Mouse (Mus musculus) thymus, adult 2 months (tissue): Measurements from ENCODE around the gene Fam160b1. TPM values are rescaled to one million over a fixed set of nuclear protein-coding genes. Genes with fewer than 3 reads are reported as not detected.

ENCODE experiments used
- DNase-seq: peaks from one replicate; pipeline ENCODE4 v3.0.0; 2021
- H3K27ac ChIP-seq: fragments of 200-500 bp; 2 replicates; pipeline ENCODE4 v1.5.1; 2012; ENCODE audit warnings: low read length, control low read depth; ENCODE audit not compliant: control insufficient read depth, insufficient read depth
- H3K27me3 ChIP-seq: fragments of 200-500 bp; 2 replicates; pipeline ENCODE4 v1.6.1; 2012; ENCODE audit warnings: mild to moderate bottlenecking, low read length, moderate library complexity, mixed read lengths; ENCODE audit not compliant: control insufficient read depth, insufficient read depth
- H3K36me3 ChIP-seq: fragments of 200-500 bp; 2 replicates; pipeline ENCODE4 v1.6.1; 2012; ENCODE audit warnings: mild to moderate bottlenecking, low read length, moderate library complexity; ENCODE audit not compliant: control insufficient read depth, insufficient read depth
- H3K4me1 ChIP-seq: fragments of 200-500 bp; replicated peaks from 2 replicates; pipeline ENCODE4 v1.6.1; 2012; ENCODE audit warnings: low read length; ENCODE audit not compliant: control insufficient read depth, insufficient read depth
- H3K4me3 ChIP-seq: fragments of 200-500 bp; 2 replicates; pipeline ENCODE4 v1.5.1; 2012; ENCODE audit warnings: mild to moderate bottlenecking, low read length, control low read depth, moderate library complexity; ENCODE audit not compliant: control insufficient read depth, insufficient read depth
- CTCF ChIP-seq: fragments of 200-500 bp; IDR thresholded peaks from 2 replicates; pipeline ENCODE4 v1.5.1; 2012; ENCODE audit warnings: mild to moderate bottlenecking, control low read depth, low read length, moderate library complexity, borderline replicate concordance; ENCODE audit not compliant: control insufficient read depth, poor library complexity, insufficient read depth; ENCODE audit errors: extremely low read depth
- POLR2A ChIP-seq: fragments of 200-500 bp; IDR thresholded peaks from 2 replicates; pipeline ENCODE4 v1.6.1; 2012; ENCODE audit warnings: mild to moderate bottlenecking, low read length, control low read depth, moderate library complexity; ENCODE audit not compliant: control insufficient read depth, poor library complexity, insufficient read depth; ENCODE audit errors: extremely low read depth
- WGBS: fragments of 180-500 bp; shearing (Covaris S2); methylation state at CpG from one replicate; pipeline ENCODE4 v1.1.7; 2018; 5-methylcytosine and 5-hydroxymethylcytosine counted together
- polyA plus RNA-seq: library from polyadenylated mRNA; depleted of rRNA; stranded (reverse); fragments of >200 nt; gene quantifications from 2 replicates; pipeline ENCODE4 v1.2.3, GENCODE M21; 2012

Fam160b1 gene
- polyA plus RNA-seq, 1 experiment, result 28.3 TPM

GRCm38 (mm10) chr19:57354715-57355114, 5.8 kb upstream of the Fam160b1 start:
- Histone ChIP-seq H3K27me3 (no peaks in the 10 kb centered on the region), H3K36me3 (no peaks in the 10 kb centered on the region), H3K27ac (peak overlapping the region; percentile 97), H3K4me3 (no peak overlapping the region), H3K4me1 (peaks cover 40% of the 10 kb centered on the region)
- TF ChIP-seq POLR2A (no peak), CTCF (no peak)
- no peak for DNase-seq
- WGBS, result 22% methylated on average over 6 of the region's 6 CpGs

- H3K4me1 ChIP-seq, result peaks cover 40% of the 10 kb centered on the region
- no peaks in the 10 kb centered on the region for H3K27me3 ChIP-seq
- 3% methylated on average over 16 of the region's 16 CpGs for WGBS
- no peaks in the 10 kb centered on the region for H3K36me3 ChIP-seq
- no peak for TF ChIP-seq CTCF
- TF ChIP-seq POLR2A, result no peak
- H3K4me3 ChIP-seq, result peak overlapping the region; percentile 36
- DNase-seq, result peak; percentile 84
- peak overlapping the region; percentile 97 for H3K27ac ChIP-seq
These were observed 4.8 kb upstream of the Fam160b1 start for GRCm38 (mm10) chr19:57355451-57356251.

- TF ChIP-seq POLR2A, result no peak
- TF ChIP-seq CTCF, result no peak
- Histone ChIP-seq H3K27ac (peak overlapping the region; percentile 97), H3K4me1 (peaks cover 40% of the 10 kb centered on the region), H3K4me3 (peak overlapping the region; percentile 36), H3K27me3 (no peaks in the 10 kb centered on the region), H3K36me3 (no peaks in the 10 kb centered on the region)
- 2% methylated on average over 7 of the region's 7 CpGs for WGBS
- DNase-seq, result peak; percentile 51
These were observed 4.2 kb upstream of the Fam160b1 start for GRCm38 (mm10) chr19:57356273-57356672.

- no peak for DNase-seq
- TF ChIP-seq POLR2A (no peak), CTCF (no peak)
- no peak overlapping the region for H3K4me3 ChIP-seq
- H3K4me1 ChIP-seq, result peaks cover 40% of the 10 kb centered on the region
- WGBS, result 83% methylated on average over 6 of the region's 6 CpGs
- no peaks in the 10 kb centered on the region for H3K36me3 ChIP-seq
- peak overlapping the region; percentile 69 for H3K27ac ChIP-seq
- H3K27me3 ChIP-seq, result no peaks in the 10 kb centered on the region
These were observed 3.2 kb upstream of the Fam160b1 start for GRCm38 (mm10) chr19:57357244-57357643.

GRCm38 (mm10) chr19:57357811-57358210, 2.7 kb upstream of the Fam160b1 start:
- Histone ChIP-seq H3K4me1 (peaks cover 43% of the 10 kb centered on the region), H3K36me3 (no peaks in the 10 kb centered on the region), H3K4me3 (peak overlapping the region; percentile 63), H3K27ac (peak overlapping the region; percentile 90), H3K27me3 (no peaks in the 10 kb centered on the region)
- no peak for DNase-seq
- TF ChIP-seq CTCF, result no peak
- no peak for TF ChIP-seq POLR2A
- WGBS, result 81% methylated on average over 5 of the region's 5 CpGs

- Histone ChIP-seq H3K4me1 (peaks cover 47% of the 10 kb centered on the region), H3K4me3 (peak overlapping the region; percentile 63), H3K27ac (peak overlapping the region; percentile 90), H3K36me3 (no peaks in the 10 kb centered on the region), H3K27me3 (no peaks in the 10 kb centered on the region)
- peak; percentile 85 for DNase-seq
- peak; percentile 25; the same call in 1 of the 2 replicates for TF ChIP-seq POLR2A
- TF ChIP-seq CTCF, result peak; percentile 78; the same call in 1 of the 2 replicates
- WGBS, result 2% methylated on average over 12 of the region's 12 CpGs
These were observed 2.2 kb upstream of the Fam160b1 start for GRCm38 (mm10) chr19:57358322-57358721.
